Mouse (Mus musculus): Measurements from ENCODE around the gene Sp2. TPM values are rescaled to one million over a fixed set of nuclear protein-coding genes. Genes with fewer than 3 reads are reported as not detected.
A peak's percentile ranks its signal among the peaks of the same experiment; 100 is the strongest.

Gene Sp2
- polyA plus RNA-seq, 1 experiment, result 10.3 TPM

DNA sequence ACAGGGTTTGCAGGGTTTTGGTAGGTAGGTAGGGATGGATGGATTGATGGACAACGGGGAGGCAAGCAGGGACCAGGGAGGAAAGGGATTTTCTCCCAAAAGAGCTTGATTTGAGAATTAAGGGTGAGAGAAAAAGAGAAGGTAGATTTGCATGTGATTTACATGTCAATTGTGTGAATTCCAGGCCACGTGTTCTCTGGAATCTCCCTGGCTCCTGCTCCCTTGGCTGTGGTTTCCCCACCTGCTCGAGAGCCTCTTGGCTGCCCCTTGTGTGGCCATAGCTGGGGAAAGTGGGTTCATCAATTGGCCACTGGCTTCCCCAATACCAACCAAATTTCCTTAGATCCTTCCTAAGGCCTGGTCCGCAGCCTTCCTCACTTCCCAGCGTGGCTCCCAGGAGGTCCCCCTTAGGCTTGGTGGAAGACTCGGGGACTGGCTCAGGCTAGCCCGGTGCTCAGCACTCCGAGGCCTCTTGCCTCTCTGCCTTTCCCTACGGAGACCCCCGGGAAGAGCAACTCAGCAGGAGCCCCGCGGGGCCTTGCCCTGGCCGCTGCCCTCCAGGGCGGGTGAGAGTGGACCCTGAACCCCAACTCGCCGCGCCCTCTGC, 14.1 kb upstream of the Sp2 start:
- H3K27ac ChIP-seq (ENCODE audit: insufficient read depth, low read length), result no peak overlapping the region
- H3K4me3 ChIP-seq (ENCODE audit: insufficient read depth, low read length), result no peak overlapping the region
- H3K4me1 ChIP-seq (ENCODE audit: control insufficient read depth, insufficient read depth, low read length), result no peaks in the 10 kb centered on the region
- TF ChIP-seq POLR2A (IDR thresholded peaks at IDR 0.05; ENCODE audit: extremely low read depth, insufficient read depth, low read length), result no peak
- no peak for TF ChIP-seq CTCF (IDR thresholded peaks at IDR 0.05; ENCODE audit: extremely low read depth, insufficient read depth, low read length)

DNA sequence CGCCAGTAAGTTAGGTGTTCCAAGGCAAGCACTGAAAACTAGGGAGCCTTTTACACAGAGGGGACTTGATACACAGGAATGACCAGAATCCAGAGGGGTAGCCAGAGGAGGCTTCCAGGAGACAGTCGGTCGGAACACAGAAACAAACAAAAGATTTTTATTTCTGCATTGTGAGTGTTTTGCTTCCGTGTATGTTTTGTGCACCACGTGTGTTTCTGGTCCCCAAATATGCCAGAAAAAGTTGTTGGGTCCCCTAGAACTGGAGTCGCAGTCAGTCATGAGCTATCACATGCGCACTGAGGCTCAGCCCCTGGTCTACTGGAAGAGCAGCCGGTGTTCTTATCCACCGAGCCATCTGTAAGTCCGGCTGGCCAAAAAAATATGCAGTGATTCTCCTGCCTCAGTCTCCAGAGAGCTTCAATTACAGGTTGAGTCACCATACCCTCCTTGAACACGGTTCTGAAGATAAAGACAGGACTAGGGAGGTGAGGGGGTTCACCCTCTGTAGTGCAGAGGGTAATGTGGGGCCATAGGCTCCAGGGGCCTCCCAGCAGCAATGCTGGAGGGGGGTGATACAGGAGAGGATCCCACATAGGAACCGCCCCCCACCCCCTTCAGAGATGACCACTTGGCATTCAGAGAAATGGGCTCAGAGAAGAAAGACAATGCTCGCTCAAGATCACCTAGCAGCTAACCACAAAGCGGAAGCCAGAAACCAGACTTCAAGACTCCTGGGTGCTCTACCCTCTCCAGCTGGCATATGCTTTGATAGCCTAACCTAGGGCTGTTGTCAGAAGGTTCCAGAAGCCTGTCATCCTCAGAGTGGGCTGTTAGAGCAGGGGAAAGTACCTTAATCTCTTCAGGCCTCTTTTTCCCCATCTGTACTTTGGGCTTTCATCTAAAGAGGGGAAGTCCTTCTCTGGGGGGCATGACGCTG, 13.3 kb upstream of the Sp2 start:
- TF ChIP-seq POLR2A (IDR thresholded peaks at IDR 0.05; ENCODE audit: extremely low read depth, insufficient read depth, low read length) (no peak), CTCF (IDR thresholded peaks at IDR 0.05; ENCODE audit: extremely low read depth, insufficient read depth, low read length) (no peak)
- Histone ChIP-seq H3K4me1 (ENCODE audit: control insufficient read depth, insufficient read depth, low read length) (no peaks in the 10 kb centered on the region), H3K27ac (ENCODE audit: insufficient read depth, low read length) (no peak overlapping the region), H3K4me3 (ENCODE audit: insufficient read depth, low read length) (no peak overlapping the region)

DNA sequence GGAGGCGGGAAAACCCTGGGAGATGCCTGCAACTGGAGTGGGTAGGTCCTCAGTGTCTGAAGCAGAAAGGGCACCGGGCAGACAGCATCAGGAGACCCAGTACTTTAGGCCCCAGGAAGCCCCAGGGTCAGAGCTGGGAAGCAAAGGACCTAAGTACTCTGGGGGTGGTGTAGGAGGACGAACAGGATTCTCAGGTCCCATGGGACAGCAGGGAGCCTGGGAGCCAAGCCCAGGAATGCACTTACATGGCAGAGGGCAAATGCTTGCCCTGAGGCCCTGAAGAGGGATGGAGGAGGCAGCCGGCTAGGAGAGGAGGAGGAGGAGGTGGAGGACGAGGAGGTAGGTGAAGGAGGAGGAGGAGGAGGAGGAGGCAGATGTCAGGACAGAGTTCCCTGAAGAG, 12.3 kb upstream of the Sp2 start:
- Histone ChIP-seq H3K4me3 (ENCODE audit: insufficient read depth, low read length) (no peak overlapping the region), H3K4me1 (ENCODE audit: control insufficient read depth, insufficient read depth, low read length) (no peaks in the 10 kb centered on the region), H3K27ac (ENCODE audit: insufficient read depth, low read length) (no peak overlapping the region)
- no peak for TF ChIP-seq CTCF (IDR thresholded peaks at IDR 0.05; ENCODE audit: extremely low read depth, insufficient read depth, low read length)
- TF ChIP-seq POLR2A (IDR thresholded peaks at IDR 0.05; ENCODE audit: extremely low read depth, insufficient read depth, low read length), result no peak

DNA sequence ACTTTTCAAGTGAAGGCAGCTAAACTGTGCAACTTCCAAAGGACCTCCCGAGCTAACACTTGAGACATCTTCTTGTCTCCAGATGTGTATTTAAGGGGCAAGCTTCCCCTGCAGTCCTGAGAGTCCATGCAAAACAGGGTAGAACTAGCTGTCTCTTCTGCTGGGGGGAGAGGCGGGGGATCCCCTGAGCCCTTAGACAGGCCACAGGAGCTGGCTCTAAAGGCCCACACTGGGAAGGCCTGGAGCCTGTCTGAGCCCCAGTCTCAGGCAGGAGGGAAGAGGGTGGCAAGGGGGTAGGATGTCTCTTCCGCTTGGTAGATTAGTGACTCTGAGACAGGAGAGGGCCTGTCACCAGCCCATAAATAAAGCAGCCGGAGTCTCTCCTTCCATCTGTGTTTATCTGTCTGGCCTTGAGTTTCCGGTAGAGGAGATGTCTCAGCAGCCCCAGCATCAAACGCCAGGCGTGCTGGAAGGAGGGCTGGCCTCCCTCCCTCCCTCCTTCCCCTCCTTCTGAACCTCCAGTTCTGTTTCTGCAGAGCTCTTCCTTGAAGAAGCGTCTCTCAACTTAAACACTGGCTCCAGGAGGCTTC, 10.1 kb upstream of the Sp2 start:
- peaks cover 2% of the 10 kb centered on the region; the same call in 1 of the 2 replicates for H3K4me1 ChIP-seq (ENCODE audit: control insufficient read depth, insufficient read depth, low read length)
- H3K4me3 ChIP-seq (ENCODE audit: insufficient read depth, low read length), result no peak overlapping the region
- no peak for TF ChIP-seq CTCF (IDR thresholded peaks at IDR 0.05; ENCODE audit: extremely low read depth, insufficient read depth, low read length)
- no peak for TF ChIP-seq POLR2A (IDR thresholded peaks at IDR 0.05; ENCODE audit: extremely low read depth, insufficient read depth, low read length)
- no peak overlapping the region for H3K27ac ChIP-seq (ENCODE audit: insufficient read depth, low read length)

DNA sequence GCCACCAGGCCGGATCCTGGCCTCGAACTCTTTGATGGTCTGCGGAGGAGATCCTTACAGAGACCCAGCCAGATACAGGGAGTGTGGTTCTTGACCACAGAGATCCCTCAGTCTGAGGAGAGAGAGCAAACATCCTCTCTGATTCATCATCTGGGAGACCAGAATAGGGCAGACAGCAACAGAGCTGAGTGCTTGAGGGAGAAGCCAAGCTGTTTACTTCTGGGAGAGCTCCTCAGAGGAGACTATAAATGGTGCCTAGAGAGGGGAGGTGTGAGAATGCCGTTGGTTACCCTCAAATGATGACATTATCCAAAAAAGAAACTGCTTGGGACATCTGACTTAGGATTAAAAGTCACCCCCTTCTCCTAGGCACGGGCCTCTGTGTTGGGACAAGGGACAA, 8.7 kb upstream of the Sp2 start:
- TF ChIP-seq CTCF (IDR thresholded peaks at IDR 0.05; ENCODE audit: extremely low read depth, insufficient read depth, low read length) (no peak), POLR2A (IDR thresholded peaks at IDR 0.05; ENCODE audit: extremely low read depth, insufficient read depth, low read length) (no peak)
- H3K27ac ChIP-seq (ENCODE audit: insufficient read depth, low read length), result no peak overlapping the region
- H3K4me1 ChIP-seq (ENCODE audit: control insufficient read depth, insufficient read depth, low read length), result peaks cover 2% of the 10 kb centered on the region; the same call in 1 of the 2 replicates
- H3K4me3 ChIP-seq (ENCODE audit: insufficient read depth, low read length), result no peak overlapping the region

DNA sequence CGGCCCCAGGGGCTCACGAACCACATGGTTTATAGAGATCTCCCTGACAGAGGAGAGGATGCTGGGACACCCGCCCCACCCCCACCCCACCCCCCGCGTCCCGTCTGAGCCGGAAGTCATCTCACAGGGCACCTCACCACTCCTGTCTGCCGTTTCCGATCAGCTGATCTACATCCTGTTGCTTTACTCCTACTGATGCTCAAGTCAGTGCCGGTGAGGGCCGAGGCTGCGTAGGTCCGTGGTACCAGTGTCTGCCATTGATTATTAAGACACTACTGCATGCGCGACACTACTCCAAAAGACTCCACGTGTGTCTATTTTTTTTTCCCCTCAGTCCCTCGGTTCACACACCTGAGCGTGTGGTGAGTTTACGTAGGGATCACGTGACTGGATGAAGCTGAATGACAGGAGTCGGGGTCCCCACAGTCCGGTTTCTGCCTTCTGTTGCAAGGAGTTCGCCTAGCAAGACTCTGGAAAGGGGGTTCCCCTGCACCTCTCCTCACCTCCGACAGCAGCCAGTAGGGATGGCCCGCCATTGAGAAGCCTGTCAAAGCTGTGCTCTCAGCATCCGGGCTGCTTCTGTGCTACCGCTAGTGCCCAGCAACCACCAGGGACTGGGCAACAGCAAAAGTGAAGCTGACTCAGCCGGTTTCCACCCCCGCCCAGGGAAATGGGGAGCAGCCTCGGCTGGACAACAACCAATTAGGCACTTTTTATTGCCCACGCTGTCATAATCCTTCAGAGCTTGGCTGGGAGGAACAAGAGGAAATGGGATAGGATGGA, 5.3 kb upstream of the Sp2 start:
- no peak overlapping the region for H3K27ac ChIP-seq (ENCODE audit: insufficient read depth, low read length)
- no peak for TF ChIP-seq POLR2A (IDR thresholded peaks at IDR 0.05; ENCODE audit: extremely low read depth, insufficient read depth, low read length)
- TF ChIP-seq CTCF (IDR thresholded peaks at IDR 0.05; ENCODE audit: extremely low read depth, insufficient read depth, low read length), result no peak
- peaks cover 2% of the 10 kb centered on the region; the same call in 1 of the 2 replicates for H3K4me1 ChIP-seq (ENCODE audit: control insufficient read depth, insufficient read depth, low read length)
- H3K4me3 ChIP-seq (ENCODE audit: insufficient read depth, low read length), result peak overlapping the region; percentile 14; the same call in 1 of the 2 replicates

DNA sequence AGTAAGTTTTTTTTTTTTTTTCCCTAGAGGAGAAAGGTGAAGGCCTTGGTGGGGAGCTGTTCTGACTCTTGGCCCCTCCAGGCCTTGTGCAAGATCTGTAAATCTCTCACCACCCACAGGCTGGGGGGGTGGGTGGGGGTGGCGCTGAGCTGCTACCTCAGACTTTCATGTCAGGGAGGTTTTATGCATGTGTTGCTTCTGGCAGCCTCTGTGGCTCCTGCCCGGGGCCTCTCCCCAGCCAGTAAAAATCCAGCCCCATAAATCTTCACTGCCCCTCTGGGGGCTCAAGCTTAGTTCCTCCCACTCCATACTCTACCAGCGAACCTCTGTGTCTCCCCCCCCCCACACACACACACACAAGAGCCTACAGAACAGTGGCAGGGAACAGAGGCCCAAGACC, 3.7 kb upstream of the Sp2 start:
- H3K27ac ChIP-seq (ENCODE audit: insufficient read depth, low read length), result no peak overlapping the region
- H3K4me1 ChIP-seq (ENCODE audit: control insufficient read depth, insufficient read depth, low read length), result peaks cover 2% of the 10 kb centered on the region; the same call in 1 of the 2 replicates
- TF ChIP-seq CTCF (IDR thresholded peaks at IDR 0.05; ENCODE audit: extremely low read depth, insufficient read depth, low read length), result no peak
- no peak for TF ChIP-seq POLR2A (IDR thresholded peaks at IDR 0.05; ENCODE audit: extremely low read depth, insufficient read depth, low read length)
- no peak overlapping the region for H3K4me3 ChIP-seq (ENCODE audit: insufficient read depth, low read length)

DNA sequence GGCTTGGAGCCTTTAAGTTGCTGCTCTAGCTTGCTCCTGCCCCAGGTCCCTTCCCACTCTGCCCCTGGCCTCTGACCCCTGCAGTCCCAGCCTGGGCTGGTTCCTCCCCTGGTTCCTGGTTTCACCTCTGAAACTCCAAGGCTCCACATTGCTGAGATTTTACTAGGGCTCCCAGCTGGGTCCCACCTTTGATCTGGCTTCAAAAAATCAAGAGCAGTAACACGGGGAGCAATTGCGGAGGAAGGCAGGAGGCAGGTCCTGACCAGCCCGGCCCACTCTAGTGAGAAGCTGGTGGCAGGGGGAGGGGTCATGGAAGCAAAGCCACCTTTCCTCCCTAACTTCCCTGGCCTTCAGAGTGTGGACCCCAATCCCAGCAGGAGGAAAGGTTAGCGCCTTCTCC, 2.1 kb upstream of the Sp2 start:
- peaks cover 2% of the 10 kb centered on the region; the same call in 1 of the 2 replicates for H3K4me1 ChIP-seq (ENCODE audit: control insufficient read depth, insufficient read depth, low read length)
- no peak overlapping the region for H3K4me3 ChIP-seq (ENCODE audit: insufficient read depth, low read length)
- no peak overlapping the region for H3K27ac ChIP-seq (ENCODE audit: insufficient read depth, low read length)
- no peak for TF ChIP-seq POLR2A (IDR thresholded peaks at IDR 0.05; ENCODE audit: extremely low read depth, insufficient read depth, low read length)
- TF ChIP-seq CTCF (IDR thresholded peaks at IDR 0.05; ENCODE audit: extremely low read depth, insufficient read depth, low read length), result no peak

DNA sequence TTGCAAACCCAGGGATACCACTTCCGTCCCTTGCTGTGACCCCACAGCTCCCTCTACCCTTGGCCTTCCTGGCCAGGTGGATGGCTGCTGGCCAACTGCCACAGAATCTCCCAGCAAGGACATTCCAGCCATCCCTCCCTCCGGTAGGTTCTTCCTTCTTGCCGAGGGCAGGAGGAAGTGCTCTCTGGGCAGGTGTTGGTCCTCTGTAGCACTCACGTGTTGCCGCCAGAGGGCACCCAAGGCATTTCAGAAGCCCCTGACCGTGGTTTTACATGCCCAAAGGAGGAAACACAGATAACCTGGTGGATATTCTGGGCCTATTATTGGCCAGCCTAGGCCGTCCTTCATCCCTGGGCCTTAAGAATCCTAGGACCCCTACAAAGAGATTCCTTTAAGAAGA, 404 bp downstream of the Sp2 start:
- H3K4me1 ChIP-seq (ENCODE audit: control insufficient read depth, insufficient read depth, low read length), result no peaks in the 10 kb centered on the region
- H3K27ac ChIP-seq (ENCODE audit: insufficient read depth, low read length), result no peak overlapping the region
- TF ChIP-seq POLR2A (IDR thresholded peaks at IDR 0.05; ENCODE audit: extremely low read depth, insufficient read depth, low read length) (no peak), CTCF (IDR thresholded peaks at IDR 0.05; ENCODE audit: extremely low read depth, insufficient read depth, low read length) (peak; percentile 92)
- H3K4me3 ChIP-seq (ENCODE audit: insufficient read depth, low read length), result no peak overlapping the region

All from cortical plate, adult 2 months (tissue).